Mouse (Mus musculus): ENCODE measurements around the gene March4. TPM values are rescaled to one million over a fixed set of nuclear protein-coding genes. Genes with fewer than 3 reads are reported as not detected.
A peak's percentile ranks its signal among the peaks of the same experiment; 100 is the strongest.

March4 gene
- not detected for total RNA-seq (2021)

DNA sequence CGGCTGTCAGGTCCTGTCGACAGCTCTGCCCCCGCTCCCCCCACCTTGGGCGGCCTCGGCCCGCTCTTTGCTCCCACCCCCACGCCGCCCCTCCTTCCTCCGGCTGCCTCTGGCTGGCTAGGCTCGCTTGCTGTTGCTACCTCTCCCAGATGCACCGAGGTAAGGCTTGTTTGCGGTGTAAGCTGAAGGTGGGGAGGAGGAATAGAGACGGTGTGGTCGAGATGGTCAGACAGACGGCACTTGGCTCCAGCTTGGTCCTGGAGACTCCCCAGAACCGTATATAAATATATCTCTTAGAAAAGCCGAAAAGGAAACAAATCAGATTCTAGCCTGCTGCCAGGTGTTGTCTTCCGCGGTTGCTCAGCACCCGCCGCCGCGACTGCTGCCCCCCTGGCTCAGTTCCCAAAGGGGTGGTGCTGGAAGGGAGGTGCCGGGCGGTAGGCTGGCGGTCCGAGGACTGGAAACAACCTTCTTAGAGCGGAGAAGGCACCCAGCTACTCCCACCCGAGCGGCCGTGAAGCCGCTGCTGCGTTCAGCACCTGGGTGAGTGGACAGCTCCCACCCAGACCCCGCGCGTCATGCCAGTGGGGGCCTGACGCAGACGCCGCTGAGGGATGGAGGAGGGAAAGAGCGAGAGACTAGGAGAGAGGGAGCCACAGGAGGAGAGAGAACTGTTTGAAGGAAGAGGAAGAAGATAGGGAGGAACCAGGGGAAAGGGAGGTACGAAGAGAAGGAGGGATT lies at the start of gene March4:
March4 (minus strand) TSS at position 320 of the 741 bp plus-strand sequence.
- DNase-seq: peak; percentile 90

GRCm38 (mm10) chr1:72585971-72586875 lies 49.5 kb upstream of the March4 start:
- no peak for DNase-seq

DNA sequence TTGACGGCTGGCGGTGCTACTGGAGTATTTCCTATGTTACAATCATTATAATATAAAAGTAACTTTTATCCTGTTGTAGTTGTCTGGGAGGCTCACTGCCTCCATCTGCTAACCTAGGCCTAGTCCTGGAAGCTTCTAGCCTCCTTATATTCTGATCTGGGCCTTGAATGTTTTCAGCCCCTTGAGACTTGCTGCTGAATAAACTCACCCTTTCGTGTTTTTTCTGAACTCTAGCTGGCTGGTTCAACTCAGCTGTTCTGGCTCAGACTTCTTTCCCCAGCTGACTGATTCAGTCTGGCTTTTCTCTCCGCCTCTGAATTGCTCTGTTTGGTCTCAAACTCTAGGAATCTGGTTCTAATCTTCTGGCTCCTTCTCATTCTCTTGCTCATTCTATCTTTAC lies 47.2 kb upstream of the March4 start:
- DNase-seq: no peak

- peak; percentile 93 for DNase-seq
These were observed 46.4 kb upstream of the March4 start, which contains the start of gene Smarcal1 for GRCm38 (mm10) chr1:72582947-72583731. TSS of gene Smarcal1 (plus strand) at chr1:72583251.

- no peak for DNase-seq
These were observed 42.1 kb upstream of the March4 start for GRCm38 (mm10) chr1:72578806-72579205.

GRCm38 (mm10) chr1:72578351-72578750 lies 41.6 kb upstream of the March4 start:
- DNase-seq: no peak

DNA sequence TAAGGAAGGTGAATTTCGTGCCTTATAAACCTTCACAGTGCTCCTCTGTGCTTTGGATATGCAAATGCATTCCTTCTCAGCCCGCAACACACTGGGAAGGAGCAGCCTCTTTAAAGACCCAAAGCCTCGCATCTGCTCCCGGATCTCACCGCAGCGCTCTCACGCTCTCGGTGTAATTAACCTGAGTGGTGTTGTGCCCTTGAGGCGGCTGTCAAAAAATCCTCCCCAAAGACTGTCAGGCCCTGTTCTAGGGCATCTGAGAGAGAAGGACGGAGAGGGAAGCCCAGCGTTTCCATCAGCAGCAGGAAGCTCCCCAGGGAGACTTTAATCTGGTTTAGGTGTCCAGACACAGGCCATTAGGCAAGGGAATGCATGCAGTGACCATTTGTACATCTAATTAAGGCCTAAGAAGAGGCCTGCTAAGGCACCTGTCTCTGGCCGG lies 40.8 kb upstream of the March4 start:
- DNase-seq: no peak

DNA sequence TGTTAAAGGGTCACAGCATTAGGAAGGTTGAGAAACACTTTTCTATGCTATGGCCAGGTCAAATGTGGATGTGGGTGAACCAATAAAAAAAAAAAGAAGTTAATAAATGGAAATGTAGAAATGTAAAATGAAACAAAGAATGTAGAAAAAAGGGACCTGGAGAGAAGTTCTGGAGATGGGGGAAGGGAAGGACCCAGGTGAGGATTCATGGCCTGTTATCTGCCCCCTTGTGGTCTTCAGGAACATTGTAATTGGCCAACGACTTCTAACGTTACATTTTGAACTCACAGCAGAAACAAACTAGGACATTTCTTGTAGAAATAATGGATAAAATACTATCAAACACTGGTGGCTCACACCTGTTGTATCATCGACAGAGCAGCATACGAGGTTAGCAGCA lies 38.4 kb upstream of the March4 start:
- DNase-seq: no peak

DNA sequence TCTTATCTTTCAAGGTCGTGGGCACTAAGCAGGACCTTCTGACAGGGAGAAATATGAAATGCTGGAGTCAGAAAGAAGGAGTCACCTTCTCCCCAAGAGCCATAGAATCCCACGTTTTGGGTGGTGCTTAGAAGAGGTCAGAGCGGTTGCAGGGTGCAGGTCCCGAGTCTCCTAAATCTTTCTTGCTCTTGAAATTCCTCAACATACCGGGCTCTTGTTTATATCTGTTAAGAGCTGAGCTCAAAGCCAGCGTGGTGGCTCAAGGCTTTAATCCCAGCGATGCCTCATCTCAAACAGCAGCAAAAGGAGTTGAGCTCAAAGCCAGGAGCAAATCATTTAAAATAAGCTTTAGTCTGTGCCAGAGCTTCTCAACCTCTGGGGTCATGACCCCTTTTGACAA lies 37.9 kb upstream of the March4 start:
- no peak for DNase-seq

DNA sequence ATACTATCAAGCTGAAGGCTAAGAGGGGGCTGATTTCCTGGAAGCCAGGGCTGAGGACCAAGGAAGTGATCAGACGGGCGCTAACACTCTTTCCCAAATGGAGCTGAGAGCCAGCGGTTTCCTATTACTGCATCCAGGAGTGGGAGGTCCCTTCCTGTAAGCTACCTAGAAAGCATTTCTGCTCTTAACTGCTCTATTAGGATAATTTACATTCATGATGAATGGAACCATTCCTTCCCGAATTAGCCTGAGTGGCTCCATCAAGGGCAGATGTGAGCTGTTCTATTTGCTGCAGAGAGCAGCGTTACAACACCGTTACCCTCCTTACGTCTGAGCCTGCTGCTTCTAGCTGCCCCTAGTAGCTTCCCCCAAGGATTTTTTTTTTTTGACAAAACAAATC lies 37.3 kb upstream of the March4 start:
- no peak for DNase-seq

- no peak for DNase-seq
These were observed 32.0 kb upstream of the March4 start for GRCm38 (mm10) chr1:72568725-72569124.

- DNase-seq: no peak
These were observed 30.3 kb upstream of the March4 start for GRCm38 (mm10) chr1:72567056-72567455.

- no peak for DNase-seq
These were observed 27.7 kb upstream of the March4 start for GRCm38 (mm10) chr1:72564334-72564962.

GRCm38 (mm10) chr1:72558625-72559024 lies 21.9 kb upstream of the March4 start:
- DNase-seq: no peak

- DNase-seq: no peak
These were observed 19.7 kb upstream of the March4 start for GRCm38 (mm10) chr1:72556471-72556870.

- no peak for DNase-seq
These were observed 13.6 kb upstream of the March4 start for GRCm38 (mm10) chr1:72550317-72550716.

GRCm38 (mm10) chr1:72538266-72538665 lies 1.5 kb upstream of the March4 start:
- no peak for DNase-seq

GRCm38 (mm10) chr1:72535725-72536571 lies 782 bp downstream of the March4 start:
- no peak for DNase-seq

- DNase-seq: no peak
These were observed 3.3 kb downstream of the March4 start for GRCm38 (mm10) chr1:72533439-72533838.

DNA sequence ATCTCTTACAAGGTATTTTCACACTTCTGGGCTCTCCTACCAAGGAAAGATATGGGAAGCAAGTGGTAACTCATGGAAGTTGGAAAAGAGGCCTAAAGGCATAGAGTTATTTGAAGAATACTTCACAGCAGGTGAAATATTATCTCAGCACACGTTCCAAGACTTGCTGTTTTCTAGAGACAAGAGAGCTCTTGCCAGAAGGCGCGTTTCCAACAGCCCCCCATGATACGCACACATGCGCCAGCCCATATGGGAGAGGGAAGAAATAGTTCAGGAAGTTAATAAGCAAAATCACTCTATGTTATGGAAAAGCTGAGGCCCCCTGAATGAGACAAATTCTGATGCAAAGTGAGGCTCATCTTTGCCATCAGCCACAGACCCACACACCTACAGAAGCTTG lies 3.8 kb downstream of the March4 start:
- no peak for DNase-seq

DNA sequence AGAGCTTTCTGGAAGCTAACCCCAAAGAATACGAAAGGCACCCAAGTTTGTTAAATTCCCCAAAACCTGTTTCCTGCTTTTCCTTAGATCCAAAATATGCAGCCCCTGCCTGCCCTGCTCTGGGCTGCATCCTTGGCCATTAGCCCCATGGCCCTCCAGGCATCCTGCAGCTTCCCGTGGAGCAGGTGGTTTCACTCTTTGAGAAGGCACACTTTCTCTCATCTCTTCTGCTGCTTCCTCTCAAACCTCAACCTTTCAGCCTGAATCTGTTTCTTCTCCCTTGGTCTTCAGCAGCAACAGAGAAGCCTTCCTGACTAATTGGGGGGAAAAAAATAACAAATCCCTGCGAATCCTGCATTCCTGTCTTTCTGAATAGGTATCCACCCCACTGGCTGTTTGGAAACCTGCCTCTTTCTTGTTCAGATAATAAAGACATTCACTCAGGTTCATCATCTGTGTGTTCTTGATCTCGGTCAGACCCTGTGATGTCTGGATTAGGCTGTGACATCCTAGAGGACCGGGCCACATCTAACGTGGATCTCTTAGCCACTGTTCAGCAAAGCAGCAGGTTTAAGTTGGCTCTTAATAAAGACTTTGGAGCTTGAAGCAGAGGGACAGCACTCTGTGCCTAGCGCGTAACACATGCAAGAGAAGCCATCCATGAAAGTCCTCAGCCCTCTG lies 6.1 kb downstream of the March4 start:
- no peak for DNase-seq
